Comparison of ENCODE assay signal across 11 mouse cellular contexts in the genomic region with DNA sequence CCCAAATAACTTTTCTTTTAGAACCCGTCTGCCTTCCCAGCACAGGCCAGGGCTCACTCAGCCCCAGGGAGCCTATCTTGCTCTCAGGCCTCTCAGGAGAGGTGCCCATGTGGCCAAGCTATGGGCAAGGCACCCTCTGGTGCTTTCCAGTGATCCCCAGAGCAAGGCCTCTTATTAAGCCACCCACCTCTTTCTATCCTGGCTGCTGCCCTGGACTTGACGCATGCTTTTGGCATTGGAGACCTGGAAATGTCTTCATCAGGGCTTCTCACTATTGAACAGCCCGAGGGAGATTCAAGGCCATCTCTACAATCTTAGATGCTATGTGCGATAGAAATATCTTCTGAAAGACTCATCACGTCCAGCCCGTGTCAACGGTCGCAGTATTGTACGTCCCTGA.
A peak's percentile ranks its signal among the peaks of the same experiment; 100 is the strongest.
DNase-seq lines count a peak whose midpoint lies in the region; ATAC-seq and TF ChIP-seq lines count a peak whose summit lies in the region.
"Had no signal": no experiment of that assay in that cellular context is flagged by ENCODE, and none has a peak within 500 bp of the region (broad histone marks: within the 10 kb centered on the region; RNA-seq: fewer than 3 reads in every experiment).

No protein-coding gene starts in this region.

- TF ChIP-seq CTCF in gastrocnemius, adult 2 months (IDR thresholded peaks at IDR 0.05): no peak

- H3K27me3 ChIP-seq in lung, embryonic 16.5 days (ENCODE audit: control insufficient read depth, insufficient read depth, low read depth, low read length): no peaks in the 10 kb centered on the region
- H3K27me3 ChIP-seq in heart, embryonic 15.5 days: no peaks in the 10 kb centered on the region
- H3K27me3 ChIP-seq in stomach, embryonic 16.5 days (ENCODE audit: control insufficient read depth, insufficient read depth, low read length): no peaks in the 10 kb centered on the region
- H3K27me3 ChIP-seq in forebrain, embryonic 11.5 days (ENCODE audit: control insufficient read depth, insufficient read depth, low read length): no peaks in the 10 kb centered on the region
- H3K27me3 ChIP-seq: liver, embryonic 15.5 days had no signal

- 76% methylated on average over 9 of the region's 9 CpGs for WGBS in lung, embryonic 16.5 days
- WGBS in heart, embryonic 15.5 days: 51% methylated on average over 9 of the region's 9 CpGs
- 86% methylated on average over 9 of the region's 9 CpGs for WGBS in stomach, embryonic 16.5 days
- WGBS in forebrain, embryonic 11.5 days: 93% methylated on average over 9 of the region's 9 CpGs

- intact Hi-C loops in gastrocnemius, adult 2 months (cut with DNase I): no loop called here

- peak overlapping the region; percentile 27; the same call in 1 of the 2 replicates for H3K9ac ChIP-seq in lung, embryonic 16.5 days (ENCODE audit: low read length)
- H3K9ac ChIP-seq in heart, embryonic 15.5 days: peak overlapping the region; percentile 7; the same call in 1 of the 2 replicates
- H3K9ac ChIP-seq in stomach, embryonic 16.5 days (ENCODE audit: low read length): peak overlapping the region; percentile 19; the same call in 1 of the 2 replicates
- no peak overlapping the region for H3K9ac ChIP-seq in forebrain, embryonic 11.5 days (ENCODE audit: low read length)
- H3K9ac ChIP-seq: liver, embryonic 15.5 days had no signal

- peak overlapping the region; percentile 95 for H3K27ac ChIP-seq in gastrocnemius, adult 2 months
- peak overlapping the region; percentile 69 for H3K27ac ChIP-seq in lung, embryonic 16.5 days (ENCODE audit: low read length)
- H3K27ac ChIP-seq in heart, embryonic 15.5 days: peak overlapping the region; percentile 79
- peak overlapping the region; percentile 75 for H3K27ac ChIP-seq in stomach, embryonic 16.5 days (ENCODE audit: low read length)
- H3K27ac ChIP-seq in forebrain, embryonic 11.5 days (ENCODE audit: low read depth, low read length): no peak overlapping the region
- H3K27ac ChIP-seq: liver, embryonic 15.5 days had no signal

- H3K4me3 ChIP-seq in gastrocnemius, adult 2 months: no peak overlapping the region
- H3K4me3 ChIP-seq in lung, embryonic 16.5 days (ENCODE audit: low read length): no peak overlapping the region
- no peak overlapping the region for H3K4me3 ChIP-seq in heart, embryonic 15.5 days
- H3K4me3 ChIP-seq in stomach, embryonic 16.5 days (replicated peaks; ENCODE audit: low read length): no peak overlapping the region
- no peak overlapping the region for H3K4me3 ChIP-seq in forebrain, embryonic 11.5 days (ENCODE audit: low read depth, low read length)
- H3K4me3 ChIP-seq: liver, embryonic 15.5 days had no signal

- H3K9me3 ChIP-seq in lung, embryonic 16.5 days (ENCODE audit: control insufficient read depth, low read length): no peaks in the 10 kb centered on the region
- H3K9me3 ChIP-seq in heart, embryonic 15.5 days (replicated peaks): no peaks in the 10 kb centered on the region
- no peaks in the 10 kb centered on the region for H3K9me3 ChIP-seq in stomach, embryonic 16.5 days (replicated peaks; ENCODE audit: control insufficient read depth, low read length)
- no peaks in the 10 kb centered on the region for H3K9me3 ChIP-seq in forebrain, embryonic 11.5 days (ENCODE audit: control insufficient read depth, low read length)
- H3K9me3 ChIP-seq: liver, embryonic 15.5 days had no signal

- no peak overlapping the region for H3K4me2 ChIP-seq in lung, embryonic 16.5 days (ENCODE audit: low read depth, low read length)
- no peak overlapping the region for H3K4me2 ChIP-seq in heart, embryonic 15.5 days
- no peak overlapping the region for H3K4me2 ChIP-seq in stomach, embryonic 16.5 days (ENCODE audit: low read depth, low read length)
- no peak overlapping the region for H3K4me2 ChIP-seq in forebrain, embryonic 11.5 days (ENCODE audit: low read depth, low read length, severe bottlenecking)
- H3K4me2 ChIP-seq: liver, embryonic 15.5 days had no signal

- ATAC-seq in lung, embryonic 16.5 days (ENCODE audit: low read depth): peak; percentile 17; the same call in 1 of the 2 replicates
- ATAC-seq in heart, embryonic 15.5 days (replicated peaks; ENCODE audit: insufficient number of reproducible peaks, insufficient read depth, low FRiP score, low read depth): 0 out of 2 replicates have a peak, but pooled peaks have one; percentile 23
- ATAC-seq in stomach, embryonic 16.5 days (ENCODE audit: insufficient read depth, low FRiP score): no peak
- ATAC-seq in forebrain, embryonic 11.5 days (replicated peaks; ENCODE audit: low FRiP score): no peak

- H3K36me3 ChIP-seq in lung, embryonic 16.5 days (ENCODE audit: control insufficient read depth, insufficient read depth, low read length): no peaks in the 10 kb centered on the region
- peaks cover 9% of the 10 kb centered on the region; the same call in 1 of the 2 replicates for H3K36me3 ChIP-seq in heart, embryonic 15.5 days
- no peaks in the 10 kb centered on the region for H3K36me3 ChIP-seq in stomach, embryonic 16.5 days (ENCODE audit: control insufficient read depth, insufficient read depth, low read length)
- no peaks in the 10 kb centered on the region for H3K36me3 ChIP-seq in forebrain, embryonic 11.5 days (ENCODE audit: control insufficient read depth, insufficient read depth, low read length)
- H3K36me3 ChIP-seq: liver, embryonic 15.5 days had no signal

- H3K4me1 ChIP-seq in lung, embryonic 16.5 days (replicated peaks; ENCODE audit: control insufficient read depth, insufficient read depth, low read length): peaks cover 19% of the 10 kb centered on the region
- H3K4me1 ChIP-seq in heart, embryonic 15.5 days (replicated peaks): peaks cover 73% of the 10 kb centered on the region
- peaks cover 24% of the 10 kb centered on the region for H3K4me1 ChIP-seq in stomach, embryonic 16.5 days (ENCODE audit: control insufficient read depth, insufficient read depth, low read length)
- H3K4me1 ChIP-seq in forebrain, embryonic 11.5 days (replicated peaks; ENCODE audit: control insufficient read depth, insufficient read depth, low read length): no peaks in the 10 kb centered on the region

- peak; percentile 57 for DNase-seq in gastrocnemius, adult 2 months
- DNase-seq in gastrocnemius, postnatal 10 days: no peak
- no peak for DNase-seq in lung, postnatal 25 days (ENCODE audit: low spot score)
- no peak for DNase-seq in cerebellum, adult 11-12 months
- no peak for DNase-seq in forebrain, embryonic 11.5 days (ENCODE audit: low spot score)
- DNase-seq: layer of hippocampus, adult 9-11 months; thymus, postnatal 14 days had no signal

Comparison
In these comparisons a context has a peak if more than half of its experiments do, and no peak if none do; other contexts are left out.
1. ATAC-seq: peak in lung, embryonic 16.5 days (single experiment) and heart, embryonic 15.5 days (single experiment); none in stomach, embryonic 16.5 days (single experiment) and forebrain, embryonic 11.5 days (single experiment).